Mouse (Mus musculus) brain, adult 2 months (tissue): ENCODE measurements at regions not wholly inside any gene's neighbourhood (a gene's known extent, or its start where the extent isn't known, plus 50 kb on each side); places are given as distances from the start of the nearest gene placed in this dataset.

ENCODE experiments used
- DNase-seq: peaks from one replicate; pipeline ENCODE4 v3.0.0; 2011; ENCODE audit warnings: low read depth, low spot score

GRCm38 (mm10) chr6:55627228-55627627 is 53.8 kb downstream of the Neurod6 start:
- DNase-seq = no peak

- DNase-seq = no peak
Measured at GRCm38 (mm10) chr6:55620366-55620765, 60.7 kb downstream of the Neurod6 start.

GRCm38 (mm10) chr6:55617922-55618481 is 63.1 kb downstream of the Neurod6 start:
- peak; percentile 78 for DNase-seq

- DNase-seq = no peak
Measured at GRCm38 (mm10) chr6:55610395-55610794, 70.7 kb downstream of the Neurod6 start.

GRCm38 (mm10) chr6:55609976-55610375 is 71.1 kb downstream of the Neurod6 start:
- DNase-seq = no peak

GRCm38 (mm10) chr6:55609053-55609452 is 72.0 kb downstream of the Neurod6 start:
- DNase-seq = no peak

GRCm38 (mm10) chr6:55597088-55597487 is 84.0 kb downstream of the Neurod6 start:
- DNase-seq = peak; percentile 47

GRCm38 (mm10) chr6:55592126-55592525 is 88.9 kb downstream of the Neurod6 start:
- peak; percentile 90 for DNase-seq

- no peak for DNase-seq
Measured at GRCm38 (mm10) chr6:55581106-55581505, 100.0 kb downstream of the Neurod6 start.

GRCm38 (mm10) chr6:55580036-55580435 is 101.0 kb downstream of the Neurod6 start:
- peak; percentile 24 for DNase-seq

GRCm38 (mm10) chr6:55579611-55580010 is 101.5 kb downstream of the Neurod6 start:
- peak; percentile 20 for DNase-seq

GRCm38 (mm10) chr6:55579105-55579504 is 102.0 kb downstream of the Neurod6 start:
- DNase-seq = peak; percentile 25

- DNase-seq = no peak
Measured at GRCm38 (mm10) chr6:55578051-55578450, 103.0 kb downstream of the Neurod6 start.

GRCm38 (mm10) chr6:55567521-55567920 is 113.5 kb downstream of the Neurod6 start:
- DNase-seq = peak; percentile 65

- DNase-seq = peak; percentile 17
Measured at GRCm38 (mm10) chr6:55565260-55566209, 113.8 kb downstream of the Adcyap1r1 start.

GRCm38 (mm10) chr6:55560606-55561005 is 108.8 kb downstream of the Adcyap1r1 start:
- no peak for DNase-seq

GRCm38 (mm10) chr6:55559797-55560196 is 108.0 kb downstream of the Adcyap1r1 start:
- DNase-seq = peak; percentile 35
